Mouse (Mus musculus): Measurements from ENCODE around the gene Ssx2ip.

- TF ChIP-seq MAFK (IDR thresholded peaks at IDR 0.05; ENCODE audit: insufficient read depth, low read depth, low read length): no peak
- TF ChIP-seq HCFC1 (IDR thresholded peaks at IDR 0.05; ENCODE audit: borderline replicate concordance, insufficient read depth, low read length): no peak
- TF ChIP-seq ZNF384 (IDR thresholded peaks at IDR 0.05; ENCODE audit: low read depth, low read length): no peak
- no peak for TF ChIP-seq ZC3H11A (IDR thresholded peaks at IDR 0.05; ENCODE audit: borderline replicate concordance, low read depth, low read length)
- no peak for TF ChIP-seq CHD2 (IDR thresholded peaks at IDR 0.05; ENCODE audit: low read depth, low read length)
These were observed 9.6 kb downstream of the Ssx2ip start for GRCm38 (mm10) chr3:146413992-146414391.

All from ES-E14 (cell line).